Mouse (Mus musculus) spleen, adult 2 months (tissue): ENCODE measurements around the gene Pygm.

ENCODE experiments used
- CTCF ChIP-seq: fragments of 200-500 bp; IDR thresholded peaks from 2 replicates; pipeline ENCODE4 v1.5.1; 2011; ENCODE audit warnings: mild to moderate bottlenecking, inconsistent platforms; ENCODE audit not compliant: insufficient read depth, insufficient read length, insufficient replicate concordance; ENCODE audit errors: extremely low read depth
- POLR2A ChIP-seq: fragments of 200-500 bp; IDR thresholded peaks from 2 replicates; pipeline ENCODE4 v1.6.1; 2011; ENCODE audit warnings: low read depth, low read length, inconsistent platforms

DNA sequence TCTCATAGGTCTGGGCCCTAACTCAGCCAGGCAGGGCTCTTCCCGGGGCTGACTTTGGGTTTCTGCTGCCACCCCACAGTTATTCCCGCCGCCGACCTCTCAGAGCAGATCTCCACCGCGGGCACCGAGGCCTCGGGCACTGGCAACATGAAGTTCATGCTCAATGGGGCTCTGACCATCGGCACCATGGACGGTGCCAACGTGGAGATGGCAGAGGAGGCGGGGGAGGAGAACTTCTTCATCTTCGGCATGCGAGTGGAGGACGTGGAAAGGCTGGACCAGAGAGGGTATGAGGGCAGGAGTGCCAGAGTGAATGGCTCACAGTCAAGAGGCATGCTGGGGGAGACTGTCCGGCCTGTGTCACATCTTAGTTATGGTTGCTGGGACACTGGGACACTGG, 9.4 kb downstream of the Pygm start:
- TF ChIP-seq CTCF (no peak), POLR2A (no peak)
